Comparison of ENCODE assay signal across 8 mouse cellular contexts in genomic region chr1:134708274-134708673, GRCm38 (mm10).
DNase-seq lines count a peak whose midpoint lies in the region; ATAC-seq and TF ChIP-seq lines count a peak whose summit lies in the region.

No protein-coding gene starts in this region.

- H3K9me3 ChIP-seq in kidney, postnatal 0 days (replicated peaks; ENCODE audit: low read length) = no peaks in the 10 kb centered on the region
- H3K9me3 ChIP-seq in embryonic facial prominence, embryonic 13.5 days = no peaks in the 10 kb centered on the region
- H3K9me3 ChIP-seq in hindbrain, postnatal 0 days (ENCODE audit: low read length) = no peaks in the 10 kb centered on the region

- H3K4me1 ChIP-seq in kidney, postnatal 0 days (replicated peaks; ENCODE audit: insufficient read depth, low read length) = peaks cover 6% of the 10 kb centered on the region
- H3K4me1 ChIP-seq in embryonic facial prominence, embryonic 13.5 days = peaks cover 22% of the 10 kb centered on the region
- peaks cover 9% of the 10 kb centered on the region; the same call in 1 of the 2 replicates for H3K4me1 ChIP-seq in hindbrain, postnatal 0 days (ENCODE audit: insufficient read depth, low read length)

- peak overlapping the region; percentile 55; the same call in 1 of the 2 replicates for H3K9ac ChIP-seq in kidney, postnatal 0 days (ENCODE audit: low read depth, low read length)
- H3K9ac ChIP-seq in embryonic facial prominence, embryonic 13.5 days = peak overlapping the region; percentile 70; the same call in 1 of the 2 replicates
- H3K9ac ChIP-seq in hindbrain, postnatal 0 days (replicated peaks; ENCODE audit: low read length) = 0 out of 2 replicates have a peak overlapping the region, but pooled peaks have one; percentile 64

- no peak overlapping the region for H3K27ac ChIP-seq in kidney, postnatal 0 days
- H3K27ac ChIP-seq in embryonic facial prominence, embryonic 13.5 days = no peak overlapping the region
- H3K27ac ChIP-seq in hindbrain, postnatal 0 days = no peak overlapping the region

- no peaks in the 10 kb centered on the region for H3K36me3 ChIP-seq in kidney, postnatal 0 days (ENCODE audit: insufficient read depth, low read length)
- no peaks in the 10 kb centered on the region for H3K36me3 ChIP-seq in embryonic facial prominence, embryonic 13.5 days
- H3K36me3 ChIP-seq in hindbrain, postnatal 0 days (ENCODE audit: insufficient read depth, low read length) = no peaks in the 10 kb centered on the region

- 0 out of 2 replicates have a peak, but pooled peaks cover 6% of the 10 kb centered on the region for H3K27me3 ChIP-seq in kidney, postnatal 0 days (ENCODE audit: insufficient read depth, low read length)
- peaks cover 85% of the 10 kb centered on the region for H3K27me3 ChIP-seq in embryonic facial prominence, embryonic 13.5 days
- no peaks in the 10 kb centered on the region for H3K27me3 ChIP-seq in hindbrain, postnatal 0 days (ENCODE audit: insufficient read depth, low read length)

- H3K4me2 ChIP-seq in kidney, postnatal 0 days (ENCODE audit: low read length) = peak overlapping the region; percentile 91
- H3K4me2 ChIP-seq in embryonic facial prominence, embryonic 13.5 days = peak overlapping the region; percentile 99
- H3K4me2 ChIP-seq in hindbrain, postnatal 0 days (ENCODE audit: low read depth, low read length) = peak overlapping the region; percentile 97

- ATAC-seq in kidney, postnatal 0 days (replicated peaks; ENCODE audit: low FRiP score, low read depth) = no peak
- ATAC-seq in embryonic facial prominence, embryonic 13.5 days (ENCODE audit: insufficient number of reproducible peaks, insufficient read depth, low FRiP score, low TSS enrichment, low read depth) = no peak
- no peak for ATAC-seq in hindbrain, postnatal 0 days
- no peak for ATAC-seq in CD4-positive, CD25-positive, alpha-beta regulatory T cell, adult 4 months
- no peak for ATAC-seq in inflammation-experienced regulatory T-cells, adult 6 months

- TF ChIP-seq CTCF in kidney, postnatal 0 days (IDR thresholded peaks at IDR 0.05; ENCODE audit: low read depth) = no peak
- no peak for TF ChIP-seq CTCF in hindbrain, postnatal 0 days (IDR thresholded peaks at IDR 0.05; ENCODE audit: low read depth)

- H3K4me3 ChIP-seq in kidney, postnatal 0 days (replicated peaks; ENCODE audit: low read depth, low read length) = peak overlapping the region; percentile 50
- H3K4me3 ChIP-seq in embryonic facial prominence, embryonic 13.5 days = peak overlapping the region; percentile 57
- H3K4me3 ChIP-seq in hindbrain, postnatal 0 days (ENCODE audit: low read length) = peak overlapping the region; percentile 50

- DNase-seq in kidney, postnatal 0 days (ENCODE audit: low spot score) = no peak
- DNase-seq in kidney, adult 11 months = no peak
- DNase-seq in hindbrain, postnatal 0 days (ENCODE audit: low spot score) = no peak
- DNase-seq in naive thymus-derived CD4-positive, alpha-beta T cell, adult 2 months (ENCODE audit: low read depth) = peak; percentile 16
- no peak for DNase-seq in urinary bladder, adult 2 months (ENCODE audit: low spot score)

- 14% methylated on average over 8 of the region's 8 CpGs for WGBS in kidney, postnatal 0 days
- WGBS in embryonic facial prominence, embryonic 13.5 days = 12% methylated on average over 8 of the region's 8 CpGs
- 13% methylated on average over 8 of the region's 8 CpGs for WGBS in hindbrain, postnatal 0 days
